Mouse (Mus musculus): ENCODE measurements at regions not wholly inside any gene's neighbourhood (a gene's known extent, or its start where the extent isn't known, plus 50 kb on each side); places are given as distances from the start of the nearest gene placed in this dataset.

DNA sequence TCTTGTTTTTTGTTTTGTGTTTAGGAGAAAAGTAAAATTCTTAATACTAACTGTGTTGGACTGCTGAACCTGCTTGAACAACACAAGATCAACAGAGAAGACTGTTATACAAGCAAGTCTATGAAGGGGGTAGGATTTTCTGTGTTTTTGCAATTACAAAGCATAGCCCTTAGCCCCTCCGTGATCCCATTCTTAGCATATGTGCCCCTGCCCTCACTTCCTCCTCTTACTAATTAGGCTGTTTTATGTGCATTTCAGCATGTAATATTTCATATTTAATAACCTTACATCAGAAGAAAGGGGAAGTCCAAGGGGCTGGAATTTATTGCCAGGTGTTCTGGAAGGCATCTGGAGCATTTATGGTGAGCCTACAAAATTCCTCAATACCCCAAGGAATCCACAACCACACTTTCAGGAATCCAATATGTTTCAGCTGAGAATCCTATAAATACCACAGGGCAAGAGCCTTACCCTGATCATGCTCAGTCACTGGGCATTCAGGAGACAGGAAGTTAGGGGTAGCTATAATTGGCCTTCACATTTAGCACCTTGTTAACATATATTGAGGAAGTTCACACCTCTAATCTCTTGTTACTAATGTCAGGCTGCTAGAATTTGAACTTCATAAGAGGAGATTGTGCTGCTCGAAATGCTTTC, 660.3 kb upstream of the Slit2 start:
- DNase-seq (ENCODE audit: extremely low spot score in 1 of 2, low spot score in 1 of 2) = no peak

DNA sequence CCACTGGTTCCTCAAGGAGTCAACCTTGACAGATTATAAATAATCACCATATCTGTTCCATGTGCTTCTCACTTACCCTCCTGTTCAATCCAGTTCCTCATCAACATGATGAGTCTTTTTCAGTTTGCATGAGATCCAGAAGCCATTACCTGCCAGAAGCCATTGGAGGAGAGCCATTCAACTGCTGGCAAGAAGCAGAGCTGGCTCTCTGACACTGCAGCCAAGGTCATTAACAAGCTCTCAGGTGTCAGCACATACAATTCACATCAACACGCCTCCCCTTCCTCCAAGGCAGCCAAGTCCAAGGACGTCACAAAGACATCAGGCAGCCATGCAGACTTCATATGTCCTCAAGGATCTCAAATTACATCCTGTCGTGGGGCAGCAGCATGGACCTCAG, 648.6 kb upstream of the Slit2 start:
- DNase-seq (ENCODE audit: extremely low spot score in 1 of 2, low spot score in 1 of 2) = no peak

DNA sequence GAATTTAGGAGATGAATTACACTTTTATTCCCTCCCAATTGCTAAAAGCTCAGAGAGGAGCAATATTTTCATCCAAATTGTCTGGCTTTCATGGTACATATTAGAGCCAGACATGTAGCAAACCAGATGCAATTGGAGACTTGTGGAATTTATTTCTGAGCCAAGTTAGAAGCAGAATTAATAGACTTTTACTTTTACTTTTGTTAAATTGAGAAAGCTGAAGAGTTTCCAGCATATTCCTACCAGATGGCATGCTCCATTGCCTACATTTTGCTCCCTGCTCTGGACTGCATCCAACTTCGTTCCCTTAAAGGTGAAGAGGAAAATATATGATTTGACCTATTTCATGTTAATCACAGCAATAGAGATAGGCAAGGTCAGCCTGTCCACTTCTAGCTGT, 646.4 kb upstream of the Slit2 start:
- no peak for DNase-seq (ENCODE audit: extremely low spot score in 1 of 2, low spot score in 1 of 2)

DNA sequence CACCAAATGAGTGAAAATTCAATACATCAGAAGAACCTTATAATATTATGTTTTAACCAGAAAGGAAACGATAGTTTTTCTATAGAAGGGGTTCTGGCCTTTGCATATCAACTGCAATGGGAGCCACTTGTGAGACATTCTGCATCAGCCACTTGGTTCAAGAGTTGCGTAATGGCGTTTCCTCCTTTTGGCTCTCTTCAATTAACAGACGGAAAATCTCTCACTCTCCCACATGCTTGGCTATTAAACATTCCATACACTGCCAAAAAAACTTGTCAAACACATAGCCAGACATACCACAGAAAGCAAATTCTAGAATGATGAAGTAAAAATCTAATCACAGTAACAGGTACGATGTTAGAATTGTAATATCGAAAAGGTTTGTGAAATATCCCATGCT, 643.1 kb upstream of the Slit2 start:
- peak in 1 of 2 experiments; percentile 12 for DNase-seq (ENCODE audit: extremely low spot score in 1 of 2, low spot score in 1 of 2)

DNA sequence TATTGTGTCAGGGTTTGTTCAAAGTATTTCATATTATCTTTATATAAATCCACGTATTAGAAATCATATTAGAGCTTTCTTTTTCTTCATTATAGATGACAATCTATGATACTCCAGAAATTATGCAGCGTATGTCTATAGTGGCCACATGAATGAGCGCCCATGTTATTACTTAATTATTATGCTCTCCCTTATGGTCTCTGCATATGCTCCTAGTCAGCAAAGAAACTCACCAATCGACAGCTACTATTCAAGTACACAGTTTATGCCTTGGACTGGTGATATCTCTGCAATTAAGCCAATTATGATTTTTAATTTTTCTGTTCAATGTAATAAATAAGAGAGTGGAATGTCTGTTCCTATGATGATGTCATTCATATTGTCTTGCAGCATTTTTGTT, 612.8 kb upstream of the Slit2 start:
- DNase-seq (ENCODE audit: extremely low spot score in 1 of 2, low spot score in 1 of 2) = no peak

DNA sequence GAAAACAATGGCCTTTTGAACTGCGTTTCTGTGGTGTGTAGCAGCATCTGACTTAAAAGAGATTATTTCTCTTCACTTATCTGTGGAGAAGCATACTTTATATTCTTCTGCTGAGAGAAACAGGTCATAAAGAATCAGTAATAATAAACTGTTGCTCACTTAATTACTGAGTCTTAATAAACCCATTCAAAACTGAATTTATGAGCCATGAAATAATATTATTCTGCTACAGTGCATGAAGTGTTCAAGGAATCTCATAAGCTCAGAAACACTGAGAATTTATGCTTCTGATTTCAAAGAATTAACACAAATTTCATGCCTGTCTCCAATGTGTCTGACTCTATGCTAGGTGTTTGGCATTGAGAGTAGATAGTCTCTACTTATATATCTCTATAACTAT, 597.0 kb upstream of the Slit2 start:
- no peak for DNase-seq (ENCODE audit: extremely low spot score in 1 of 2, low spot score in 1 of 2)

DNA sequence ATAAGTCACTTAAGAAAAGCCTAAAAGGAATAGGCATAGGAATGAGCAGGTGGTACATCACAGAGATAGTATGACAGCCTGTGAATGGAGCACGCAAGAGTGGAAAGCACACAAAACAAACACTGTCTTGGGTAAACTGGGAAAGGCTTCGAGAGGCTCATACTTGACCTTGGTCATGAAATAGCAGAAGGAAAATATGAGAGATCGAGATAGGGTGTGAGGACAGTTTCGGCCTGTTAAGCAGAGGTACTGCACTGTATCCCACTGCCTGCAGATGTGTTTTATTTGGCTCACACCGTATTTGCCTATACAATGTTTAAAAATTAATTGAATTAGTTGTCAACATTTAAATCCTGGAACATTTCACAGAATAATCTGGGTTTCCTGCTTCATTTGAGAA, 596.2 kb upstream of the Slit2 start:
- no peak for DNase-seq (ENCODE audit: extremely low spot score in 1 of 2, low spot score in 1 of 2)

DNA sequence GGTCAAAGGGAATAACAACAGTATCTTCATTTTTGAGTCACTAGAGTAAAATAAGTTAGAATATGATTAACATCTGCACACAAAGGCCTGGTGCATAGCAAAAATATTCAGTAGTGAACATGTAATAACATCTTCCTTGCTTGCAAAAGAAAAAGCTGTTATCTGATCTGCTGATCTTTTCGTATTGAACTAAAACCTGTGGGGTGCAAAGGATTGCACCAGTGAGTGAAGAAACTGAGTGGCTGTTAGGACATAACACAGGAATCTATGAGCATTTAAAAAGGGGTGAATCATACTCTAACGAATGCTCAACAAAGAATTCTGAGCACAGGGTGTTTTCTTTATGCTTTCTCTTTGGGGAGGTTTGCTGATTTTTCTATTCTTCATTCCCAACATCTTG, 592.2 kb upstream of the Slit2 start:
- DNase-seq (ENCODE audit: extremely low spot score in 1 of 2, low spot score in 1 of 2) = no peak

DNA sequence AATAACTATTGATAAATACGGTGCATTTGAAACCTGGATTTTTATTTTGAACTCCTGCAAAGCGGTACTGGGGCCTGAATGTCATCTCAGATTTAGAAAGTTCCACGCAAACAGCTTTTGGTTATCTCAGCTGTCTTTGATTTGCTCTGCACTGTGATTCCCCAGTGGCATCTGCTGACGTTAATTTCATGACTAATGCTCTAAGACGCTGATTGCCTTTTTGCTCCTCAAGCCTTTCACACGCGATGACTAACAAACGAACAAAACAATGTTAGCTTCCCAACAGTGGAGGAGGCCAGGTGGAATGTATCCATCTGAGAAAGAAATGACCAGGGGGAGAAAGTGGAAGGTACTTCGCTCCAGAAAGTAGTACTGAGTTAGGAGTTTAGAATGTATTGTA, 586.1 kb upstream of the Slit2 start:
- DNase-seq (ENCODE audit: extremely low spot score in 1 of 2, low spot score in 1 of 2) = no peak

DNA sequence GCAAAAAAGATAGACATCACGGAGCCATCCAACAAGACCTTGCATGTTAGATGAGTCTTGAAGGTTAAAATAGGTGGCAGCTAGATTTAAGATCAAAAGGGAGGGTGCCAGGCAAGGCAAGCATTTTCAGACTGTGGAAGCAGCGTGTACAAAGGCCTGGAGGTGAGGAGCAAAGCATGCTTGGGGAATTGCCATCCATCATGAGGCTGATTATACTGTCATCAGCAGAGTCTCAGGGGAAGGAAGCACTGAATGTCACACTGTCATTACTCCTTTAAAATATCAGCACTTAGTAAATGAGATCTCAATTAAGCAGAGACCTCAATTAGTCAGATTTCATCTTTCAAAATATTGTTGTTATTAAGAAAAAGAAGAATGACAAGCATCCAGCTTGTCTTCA, 561.0 kb upstream of the Slit2 start:
- DNase-seq (ENCODE audit: extremely low spot score in 1 of 2, low spot score in 1 of 2) = no peak

DNA sequence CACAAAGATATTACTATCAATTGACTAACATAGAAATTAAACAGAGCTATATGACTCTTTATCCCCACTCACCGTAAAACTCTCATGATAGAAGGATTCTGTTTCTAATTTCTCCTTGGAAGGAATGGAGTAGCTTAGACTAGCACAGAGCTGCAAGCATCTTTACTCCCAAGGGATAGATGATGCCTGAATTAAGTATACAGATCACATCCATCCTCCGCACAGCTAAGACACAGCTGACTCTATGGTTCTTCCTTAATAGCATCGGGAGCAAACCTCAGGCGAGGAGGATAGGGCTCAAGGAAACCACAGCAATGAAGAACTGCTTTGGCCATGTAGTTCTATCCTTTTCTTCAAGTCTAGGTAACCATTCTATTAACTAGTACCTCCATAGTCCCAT, 556.9 kb upstream of the Slit2 start:
- no peak for DNase-seq (ENCODE audit: extremely low spot score in 1 of 2, low spot score in 1 of 2)

DNA sequence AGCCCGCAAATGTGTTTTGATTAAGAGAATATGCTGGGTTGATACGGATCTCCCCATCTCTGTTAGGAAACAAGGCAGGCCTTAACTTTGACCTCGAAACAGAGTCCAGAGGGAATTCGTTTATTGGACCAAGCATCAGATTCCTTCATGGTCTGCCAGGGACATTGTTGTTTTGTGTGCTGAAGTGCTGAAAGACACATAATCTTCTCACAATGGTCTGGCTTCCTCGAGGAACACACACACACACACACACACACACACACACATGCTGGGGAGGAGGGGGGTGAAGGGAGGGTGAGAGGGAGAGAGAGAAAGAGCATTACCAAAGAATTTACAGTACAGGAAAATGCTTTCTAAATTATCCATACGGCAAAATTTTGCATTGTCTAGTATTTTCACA, 556.5 kb upstream of the Slit2 start:
- no peak for DNase-seq (ENCODE audit: extremely low spot score in 1 of 2, low spot score in 1 of 2)

DNA sequence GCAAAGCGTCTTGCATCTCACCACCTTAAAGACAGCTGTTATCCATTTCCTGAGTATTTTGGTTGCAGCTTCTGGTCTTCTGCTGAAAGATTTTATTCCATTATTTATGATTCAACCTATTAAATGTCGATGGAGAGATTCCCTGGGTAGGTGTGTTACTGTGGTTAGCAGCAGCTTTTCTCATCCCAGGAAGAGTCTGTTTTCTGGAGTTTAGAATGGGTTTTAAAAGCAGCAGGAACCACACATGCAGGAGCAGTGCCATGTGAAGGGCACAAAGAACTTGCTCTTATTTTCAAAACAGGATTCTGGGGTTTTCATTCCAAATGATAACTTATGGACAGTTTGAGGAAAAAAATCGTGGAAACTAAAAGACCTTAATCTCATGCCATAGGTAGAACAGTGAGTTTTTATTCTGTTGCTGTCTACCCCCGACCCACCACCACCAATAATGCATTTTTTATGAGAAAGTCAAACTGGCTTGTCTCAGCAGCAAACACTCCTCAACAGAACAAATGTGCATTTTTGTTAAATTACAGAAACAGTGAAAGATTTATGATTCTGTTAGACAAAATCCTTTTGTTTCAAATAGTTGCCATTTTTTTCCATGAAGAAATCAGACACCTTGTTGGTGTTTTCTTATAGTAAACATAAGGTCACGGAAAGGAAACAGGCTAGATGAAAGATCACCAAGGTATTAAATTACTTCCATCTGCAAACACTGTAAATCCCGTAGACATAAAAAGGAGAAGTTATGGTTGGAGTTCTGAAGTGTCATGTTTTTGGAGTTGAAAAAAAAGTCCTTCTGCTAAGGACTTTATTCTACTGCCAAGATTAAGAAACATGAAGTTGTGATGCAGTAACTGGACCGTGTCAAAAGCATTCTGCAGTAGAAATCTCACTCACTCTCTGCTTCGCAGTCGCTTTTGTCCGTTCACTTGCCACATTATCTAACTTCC, 553.4 kb upstream of the Slit2 start:
- DNase-seq (ENCODE audit: extremely low spot score in 1 of 2, low spot score in 1 of 2) = no peak

DNA sequence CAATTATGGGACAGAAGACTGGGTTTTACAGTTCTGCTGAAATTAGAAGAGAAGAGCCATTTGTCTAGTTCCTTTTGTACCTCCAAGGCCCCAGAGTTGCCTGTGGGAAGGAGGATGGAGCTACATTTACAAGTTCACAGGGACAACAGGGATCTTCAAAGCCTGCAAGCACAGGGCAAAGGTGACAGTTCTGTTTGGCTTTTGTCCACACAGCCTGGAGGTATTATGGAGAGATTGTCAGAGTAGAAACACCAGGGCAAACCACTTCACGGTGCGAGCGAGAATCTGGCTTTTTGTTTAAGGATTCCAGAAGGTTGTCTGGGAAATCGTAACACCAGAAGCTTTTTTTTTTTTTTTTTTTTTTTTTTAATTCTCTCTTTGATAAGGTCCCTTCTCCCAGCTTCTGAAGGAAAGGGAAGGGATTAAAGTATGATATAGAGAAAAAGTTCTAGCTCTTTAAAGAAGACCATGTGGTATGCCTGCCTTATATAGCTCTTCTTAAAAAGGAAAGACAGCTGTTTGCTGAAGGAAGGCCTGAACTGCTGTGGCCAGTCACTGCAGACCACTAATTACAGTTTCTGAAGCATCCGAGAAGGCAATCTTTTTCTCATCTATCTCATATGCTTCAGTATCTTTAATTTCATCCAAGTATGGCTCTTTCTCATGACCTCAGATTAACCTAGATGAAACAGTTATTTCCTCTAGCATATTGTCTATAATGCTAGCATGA, 551.2 kb upstream of the Slit2 start:
- DNase-seq (ENCODE audit: extremely low spot score in 1 of 2, low spot score in 1 of 2) = no peak

DNA sequence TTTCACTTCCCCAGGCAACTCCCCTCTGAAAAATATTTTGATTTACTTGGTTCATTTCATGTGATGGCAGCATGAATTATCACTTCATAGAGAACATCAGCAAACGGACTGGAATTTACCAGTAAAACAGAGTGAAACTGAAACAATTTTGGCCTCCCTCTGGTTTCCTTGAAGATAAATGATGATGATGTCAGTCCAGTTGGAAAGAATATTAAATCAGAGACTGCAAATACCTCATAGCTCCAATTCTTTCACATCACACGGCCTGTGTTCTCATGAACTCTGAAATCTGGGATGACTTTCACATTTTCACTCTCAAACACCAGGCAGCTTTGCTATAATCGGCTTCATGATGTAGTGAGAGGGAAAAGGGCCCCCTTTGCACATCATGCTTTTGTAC, 546.5 kb upstream of the Slit2 start:
- DNase-seq (ENCODE audit: extremely low spot score in 1 of 2, low spot score in 1 of 2) = no peak

DNA sequence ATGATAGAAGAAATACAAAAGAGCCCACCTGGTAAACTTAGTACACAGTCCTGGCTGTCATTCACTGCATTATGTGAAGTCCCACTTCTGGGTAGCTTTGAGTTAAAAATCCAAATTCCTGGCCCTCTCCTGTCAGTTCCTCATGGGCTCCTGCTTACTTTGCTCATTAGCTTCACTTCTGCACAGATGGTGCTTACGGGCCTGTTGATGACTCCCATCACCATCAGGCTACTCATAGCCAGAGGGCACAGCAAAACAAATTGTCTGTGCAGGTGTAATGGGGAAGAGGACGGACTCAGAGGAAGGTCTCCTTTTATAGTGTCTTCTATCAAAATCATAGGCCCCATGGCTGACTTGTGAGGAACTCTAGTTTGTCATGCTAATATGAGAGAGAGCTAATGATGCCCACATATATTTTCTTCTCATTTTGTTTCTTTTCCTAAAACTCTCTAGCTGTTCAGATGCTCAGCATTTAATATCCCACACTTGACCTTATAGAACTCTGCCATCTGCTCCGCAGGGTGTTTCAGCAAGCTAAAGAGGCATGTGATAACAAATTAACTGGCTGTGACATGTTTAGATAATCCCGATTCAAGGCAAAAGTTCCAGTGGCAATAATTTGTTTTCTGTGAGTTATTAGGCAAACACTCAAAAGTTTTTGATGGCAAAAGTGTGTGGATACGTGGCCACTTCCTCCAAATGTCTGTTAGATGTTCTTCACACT, 536.5 kb upstream of the Slit2 start:
- no peak for DNase-seq (ENCODE audit: extremely low spot score in 1 of 2, low spot score in 1 of 2)

DNA sequence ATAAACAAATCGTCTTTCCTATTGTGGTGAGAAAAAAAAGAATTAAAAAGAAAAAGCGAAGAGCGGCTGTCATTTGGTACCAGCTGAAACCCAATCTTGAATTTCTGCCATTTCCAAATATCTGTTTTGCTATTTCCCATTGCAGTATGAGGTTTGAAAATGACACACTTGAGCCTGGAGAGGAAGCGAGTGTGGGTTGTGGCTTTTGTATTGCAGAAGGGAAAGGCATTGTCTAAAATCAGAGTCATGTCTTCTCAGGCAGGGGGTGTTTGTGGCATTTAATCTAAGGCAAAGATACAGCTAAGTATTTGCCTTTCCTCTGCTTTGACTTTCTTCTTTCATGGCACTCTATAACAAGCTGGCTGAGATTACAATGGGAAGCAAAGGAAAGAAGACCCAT, 518.1 kb upstream of the Slit2 start:
- DNase-seq (ENCODE audit: extremely low spot score in 1 of 2, low spot score in 1 of 2) = no peak

DNA sequence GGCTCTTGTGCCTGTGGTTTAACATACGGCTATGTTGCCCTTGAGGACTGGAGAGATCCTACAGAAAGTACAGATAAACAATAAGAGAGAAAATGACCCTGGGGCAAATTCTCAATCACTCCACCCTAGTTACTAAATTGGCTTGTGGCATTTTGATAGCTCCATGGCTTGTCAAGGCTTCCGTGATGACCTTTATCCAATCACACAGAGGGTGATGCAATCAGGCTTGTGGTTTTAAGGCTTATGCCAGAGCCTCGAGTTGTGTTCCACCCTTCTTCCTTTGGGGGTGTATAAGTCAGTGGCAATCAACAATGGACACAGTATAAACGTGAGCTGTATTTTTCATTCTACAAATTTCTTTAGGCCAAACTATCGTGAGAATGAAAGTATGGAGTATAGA, 513.5 kb upstream of the Slit2 start:
- no peak for DNase-seq (ENCODE audit: extremely low spot score in 1 of 2, low spot score in 1 of 2)

DNA sequence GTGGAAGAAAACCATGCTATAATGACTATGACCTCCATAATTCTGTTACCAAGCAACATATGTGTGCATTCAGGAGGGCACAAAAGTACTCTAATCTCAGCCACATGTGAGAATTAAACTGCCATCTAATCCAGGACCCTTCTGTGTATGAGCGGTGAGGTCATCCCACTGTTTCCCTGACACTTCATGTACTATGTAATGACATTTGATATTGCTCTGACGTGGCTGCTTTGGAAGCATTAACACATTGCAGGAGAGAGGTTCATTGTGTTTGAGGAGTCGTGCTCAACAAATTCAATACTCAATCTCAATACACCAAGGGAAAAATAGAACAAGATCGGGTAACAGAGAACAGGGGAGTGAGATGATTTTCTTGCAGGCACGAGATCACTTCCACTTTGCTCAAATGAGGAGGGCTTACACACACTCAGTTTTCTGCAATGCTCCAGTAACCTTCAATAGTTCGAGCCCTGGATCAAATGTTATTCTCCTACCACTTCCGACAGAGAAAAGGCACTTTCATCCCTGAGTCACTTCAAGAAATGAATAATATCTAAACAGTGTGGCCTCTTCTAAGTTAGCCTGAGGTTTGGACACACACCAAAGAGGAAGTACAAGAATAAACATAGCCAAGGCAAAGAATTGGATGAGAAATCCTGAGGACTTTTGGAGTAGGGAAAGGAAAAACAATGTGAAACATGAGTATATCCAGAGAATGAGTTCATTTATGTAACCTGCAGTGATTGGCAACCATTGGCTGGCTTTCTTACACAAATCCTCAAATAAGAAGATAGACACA, 510.7 kb upstream of the Slit2 start:
- no peak for DNase-seq (ENCODE audit: extremely low spot score in 1 of 2, low spot score in 1 of 2)

DNA sequence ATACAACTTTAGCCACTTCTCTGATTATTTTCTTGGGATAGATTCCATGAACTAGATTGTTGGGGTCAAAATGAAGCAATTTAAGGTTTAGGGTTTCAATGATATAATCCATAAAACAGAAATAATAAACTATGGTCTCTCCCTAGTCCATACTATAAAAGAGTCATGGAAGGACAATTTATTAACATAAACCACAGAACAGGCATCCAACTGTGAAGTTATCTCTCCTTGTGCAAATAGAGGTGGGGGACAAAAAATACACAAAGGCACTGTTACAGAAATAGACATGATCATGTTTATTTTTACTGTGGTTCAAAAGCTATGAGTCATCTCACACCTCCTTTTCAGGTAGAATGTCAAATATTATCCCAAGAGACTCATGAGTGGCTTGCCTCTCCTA, 503.0 kb upstream of the Slit2 start:
- no peak for DNase-seq (ENCODE audit: extremely low spot score in 1 of 2, low spot score in 1 of 2)
